Mouse (Mus musculus): Measurements from ENCODE around the gene Gimap3. TPM values are rescaled to one million over a fixed set of nuclear protein-coding genes. Genes with fewer than 3 reads are reported as not detected.

Gene Gimap3
- polyA plus RNA-seq, 1 experiment = not detected

DNA sequence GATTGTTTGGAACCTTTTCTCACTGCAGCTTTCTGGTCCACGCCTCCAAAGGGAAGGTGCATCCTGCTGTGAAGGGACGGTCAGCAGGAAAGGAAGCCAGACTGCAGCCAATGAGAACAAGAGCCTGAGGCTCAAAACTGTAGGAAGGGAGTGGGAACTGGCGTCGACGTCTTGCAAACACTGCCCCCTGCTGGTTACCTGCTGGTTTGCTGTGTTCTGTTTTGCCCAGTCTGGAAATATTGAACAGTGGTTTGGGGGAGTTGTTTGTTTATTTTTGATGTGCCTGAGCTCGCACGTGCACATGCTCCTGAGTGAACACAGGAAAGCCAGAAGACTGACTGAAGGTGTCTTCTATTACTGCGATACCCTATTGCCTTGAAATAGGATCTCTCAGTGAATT, 1.4 kb upstream of the Gimap3 start:
- no peaks in the 10 kb centered on the region for H3K27me3 ChIP-seq (ENCODE audit: control insufficient read depth, insufficient read depth, low read length, poor library complexity, severe bottlenecking)
- no peaks in the 10 kb centered on the region for H3K36me3 ChIP-seq (ENCODE audit: control insufficient read depth, insufficient read depth, low read length, poor library complexity, severe bottlenecking)
- H3K27ac ChIP-seq (ENCODE audit: insufficient read depth, low read length) = no peak overlapping the region
- H3K9ac ChIP-seq (ENCODE audit: low read depth, poor library complexity, severe bottlenecking) = no peak overlapping the region
- peaks cover 8% of the 10 kb centered on the region for H3K9me3 ChIP-seq (replicated peaks; ENCODE audit: control insufficient read depth, insufficient read depth, low read length, poor library complexity, severe bottlenecking)
- H3K4me1 ChIP-seq (ENCODE audit: control insufficient read depth, insufficient read depth, low read length) = peaks cover 3% of the 10 kb centered on the region
- TF ChIP-seq CTCF (IDR thresholded peaks at IDR 0.05; ENCODE audit: low read depth, low read length) (peak; percentile 84), POLR2A (IDR thresholded peaks at IDR 0.05; ENCODE audit: insufficient read depth, low read length) (no peak)
- H3K4me3 ChIP-seq (ENCODE audit: low read depth, low read length) = no peak overlapping the region

- TF ChIP-seq EP300 (IDR thresholded peaks at IDR 0.05; ENCODE audit: insufficient read depth, low read depth, low read length) = no peak
- no peak for TF ChIP-seq POLR2A (IDR thresholded peaks at IDR 0.05; ENCODE audit: insufficient read depth, low read length)
- Histone ChIP-seq H3K36me3 (ENCODE audit: control insufficient read depth, insufficient read depth, low read length, poor library complexity, severe bottlenecking) (no peaks in the 10 kb centered on the region), H3K9me3 (replicated peaks; ENCODE audit: control insufficient read depth, insufficient read depth, low read length, poor library complexity, severe bottlenecking) (peaks cover 6% of the 10 kb centered on the region), H3K27me3 (ENCODE audit: control insufficient read depth, insufficient read depth, low read length, poor library complexity, severe bottlenecking) (no peaks in the 10 kb centered on the region), H3K27ac (ENCODE audit: insufficient read depth, low read length) (no peak overlapping the region), H3K4me1 (ENCODE audit: control insufficient read depth, insufficient read depth, low read length) (peaks cover 3% of the 10 kb centered on the region), H3K4me3 (ENCODE audit: low read depth, low read length) (no peak overlapping the region), H3K9ac (ENCODE audit: low read depth, poor library complexity, severe bottlenecking) (no peak overlapping the region)
Observed at GRCm38 (mm10) chr6:48768933-48769332, 1.7 kb downstream of the Gimap3 start.

DNA sequence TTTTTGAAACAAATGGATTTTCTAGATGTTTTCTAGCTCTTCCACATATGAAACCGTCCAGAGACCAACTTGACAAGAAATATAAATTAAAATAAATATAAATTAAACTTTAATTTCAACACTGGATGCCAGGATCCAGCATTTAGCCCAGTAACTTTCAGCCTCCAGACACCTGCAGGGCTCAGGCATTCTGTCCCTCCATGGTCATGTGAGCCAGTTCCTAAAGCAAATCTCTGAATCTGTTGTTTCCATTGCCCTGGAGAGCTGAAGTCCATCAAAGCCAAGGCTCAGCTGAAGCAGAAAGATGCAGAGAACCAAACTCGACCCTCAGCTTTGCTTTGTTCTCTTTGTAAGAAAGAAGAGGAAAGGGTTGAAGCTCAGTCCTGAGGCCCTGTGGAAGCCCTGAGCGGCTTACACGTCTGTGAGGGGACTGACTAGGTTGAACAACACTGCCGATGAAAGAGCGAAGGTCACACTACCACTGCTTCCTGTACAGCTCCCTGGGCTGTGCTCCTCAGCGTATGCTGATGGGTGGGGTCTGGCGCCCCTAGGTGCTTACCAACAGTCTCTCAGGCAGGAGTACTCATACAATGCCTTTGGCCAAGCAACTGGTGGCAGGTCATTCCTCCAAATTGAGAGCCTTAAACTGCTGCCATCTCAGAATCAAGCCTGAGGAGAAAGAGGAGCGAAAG, 2.3 kb downstream of the Gimap3 start:
- Histone ChIP-seq H3K27me3 (ENCODE audit: control insufficient read depth, insufficient read depth, low read length, poor library complexity, severe bottlenecking) (no peaks in the 10 kb centered on the region), H3K9ac (ENCODE audit: low read depth, poor library complexity, severe bottlenecking) (no peak overlapping the region), H3K36me3 (ENCODE audit: control insufficient read depth, insufficient read depth, low read length, poor library complexity, severe bottlenecking) (no peaks in the 10 kb centered on the region), H3K9me3 (replicated peaks; ENCODE audit: control insufficient read depth, insufficient read depth, low read length, poor library complexity, severe bottlenecking) (peaks cover 6% of the 10 kb centered on the region), H3K4me3 (ENCODE audit: low read depth, low read length) (no peak overlapping the region), H3K4me1 (ENCODE audit: control insufficient read depth, insufficient read depth, low read length) (peaks cover 3% of the 10 kb centered on the region), H3K27ac (ENCODE audit: insufficient read depth, low read length) (no peak overlapping the region)
- TF ChIP-seq EP300 (IDR thresholded peaks at IDR 0.05; ENCODE audit: insufficient read depth, low read depth, low read length) = no peak
- no peak for TF ChIP-seq POLR2A (IDR thresholded peaks at IDR 0.05; ENCODE audit: insufficient read depth, low read length)
- no peak for TF ChIP-seq CTCF (IDR thresholded peaks at IDR 0.05; ENCODE audit: low read depth, low read length)

DNA sequence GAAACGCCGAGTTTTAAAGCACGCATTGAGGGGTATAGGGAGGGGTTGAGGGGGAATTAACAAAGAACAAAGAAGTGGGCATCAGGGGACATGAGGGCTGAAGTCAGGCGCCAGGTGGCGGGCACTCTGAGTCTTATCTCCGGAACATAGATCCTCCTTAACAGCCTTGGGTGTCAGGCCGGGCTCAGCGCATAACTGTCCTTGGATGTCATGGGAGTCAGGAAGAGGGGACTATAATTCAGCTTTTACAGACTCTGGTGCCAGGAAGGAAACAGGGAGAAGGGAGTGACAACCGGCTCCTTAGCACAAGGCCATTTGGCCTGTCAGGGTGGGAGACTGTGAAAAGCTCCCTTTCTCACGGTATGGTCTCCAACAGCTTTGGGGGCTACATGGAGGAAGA, 6.2 kb downstream of the Gimap3 start:
- H3K27ac ChIP-seq (ENCODE audit: insufficient read depth, low read length) = no peak overlapping the region
- TF ChIP-seq POLR2A (IDR thresholded peaks at IDR 0.05; ENCODE audit: insufficient read depth, low read length) (no peak), EP300 (IDR thresholded peaks at IDR 0.05; ENCODE audit: insufficient read depth, low read depth, low read length) (no peak), CTCF (IDR thresholded peaks at IDR 0.05; ENCODE audit: low read depth, low read length) (no peak)
- no peaks in the 10 kb centered on the region for H3K27me3 ChIP-seq (ENCODE audit: control insufficient read depth, insufficient read depth, low read length, poor library complexity, severe bottlenecking)
- no peaks in the 10 kb centered on the region for H3K36me3 ChIP-seq (ENCODE audit: control insufficient read depth, insufficient read depth, low read length, poor library complexity, severe bottlenecking)
- H3K9ac ChIP-seq (ENCODE audit: low read depth, poor library complexity, severe bottlenecking) = no peak overlapping the region
- H3K9me3 ChIP-seq (replicated peaks; ENCODE audit: control insufficient read depth, insufficient read depth, low read length, poor library complexity, severe bottlenecking) = peaks cover 6% of the 10 kb centered on the region
- no peak overlapping the region for H3K4me3 ChIP-seq (ENCODE audit: low read depth, low read length)
- peaks cover 3% of the 10 kb centered on the region for H3K4me1 ChIP-seq (ENCODE audit: control insufficient read depth, insufficient read depth, low read length)

DNA sequence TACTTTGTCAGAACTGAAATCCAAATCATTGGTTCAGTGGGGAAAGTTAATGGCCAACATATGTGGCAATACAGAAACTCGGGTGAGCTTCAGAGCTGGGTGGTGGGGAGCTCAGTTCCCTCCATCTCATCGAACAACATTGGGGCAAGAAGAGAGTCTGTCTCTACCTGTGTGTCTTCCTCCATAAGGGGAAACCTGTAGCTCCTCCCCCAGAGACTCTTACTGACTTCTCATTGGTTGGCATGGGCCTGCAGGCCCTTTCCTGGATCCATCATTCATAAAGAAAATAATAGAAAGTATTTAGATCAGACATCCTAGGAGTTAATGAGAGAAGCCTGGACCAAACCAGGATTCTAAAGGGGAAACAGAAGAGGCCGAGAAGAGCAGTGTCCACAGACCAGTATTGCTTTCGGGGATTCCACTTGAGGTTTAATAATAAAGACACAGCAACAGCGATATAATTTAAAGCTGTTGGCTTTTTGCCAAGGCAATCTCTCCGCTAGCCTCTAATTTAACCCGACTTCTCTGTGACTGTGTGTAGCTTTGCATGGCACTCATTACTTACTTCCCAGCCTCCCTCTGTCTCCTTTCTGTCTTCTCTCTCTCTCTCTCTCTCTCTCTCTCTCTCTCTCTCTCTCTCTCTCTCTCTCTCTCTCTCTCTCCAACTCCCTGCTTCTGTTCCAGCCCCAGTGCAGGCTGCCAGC, 6.9 kb downstream of the Gimap3 start:
- H3K4me1 ChIP-seq (ENCODE audit: control insufficient read depth, insufficient read depth, low read length) = peaks cover 3% of the 10 kb centered on the region
- no peaks in the 10 kb centered on the region for H3K36me3 ChIP-seq (ENCODE audit: control insufficient read depth, insufficient read depth, low read length, poor library complexity, severe bottlenecking)
- no peak overlapping the region for H3K27ac ChIP-seq (ENCODE audit: insufficient read depth, low read length)
- no peak overlapping the region for H3K9ac ChIP-seq (ENCODE audit: low read depth, poor library complexity, severe bottlenecking)
- H3K4me3 ChIP-seq (ENCODE audit: low read depth, low read length) = no peak overlapping the region
- H3K9me3 ChIP-seq (replicated peaks; ENCODE audit: control insufficient read depth, insufficient read depth, low read length, poor library complexity, severe bottlenecking) = peaks cover 6% of the 10 kb centered on the region
- TF ChIP-seq EP300 (IDR thresholded peaks at IDR 0.05; ENCODE audit: insufficient read depth, low read depth, low read length) = no peak
- no peak for TF ChIP-seq CTCF (IDR thresholded peaks at IDR 0.05; ENCODE audit: low read depth, low read length)
- TF ChIP-seq POLR2A (IDR thresholded peaks at IDR 0.05; ENCODE audit: insufficient read depth, low read length) = no peak
- no peaks in the 10 kb centered on the region for H3K27me3 ChIP-seq (ENCODE audit: control insufficient read depth, insufficient read depth, low read length, poor library complexity, severe bottlenecking)
